Mouse (Mus musculus): ENCODE data around the gene Gm10961.

Gene Gm10961

GRCm38 (mm10) chr3:107630682-107631522 is at the start of gene Gm10961:
Gene Gm10961 (plus strand): TSS chr3:107631322.
- no peak for DNase-seq (ENCODE audit: low spot score)

- DNase-seq (ENCODE audit: low spot score), result no peak
These were observed 48.8 kb upstream of the Gm10961 start for GRCm38 (mm10) chr3:107582130-107582874.

DNA sequence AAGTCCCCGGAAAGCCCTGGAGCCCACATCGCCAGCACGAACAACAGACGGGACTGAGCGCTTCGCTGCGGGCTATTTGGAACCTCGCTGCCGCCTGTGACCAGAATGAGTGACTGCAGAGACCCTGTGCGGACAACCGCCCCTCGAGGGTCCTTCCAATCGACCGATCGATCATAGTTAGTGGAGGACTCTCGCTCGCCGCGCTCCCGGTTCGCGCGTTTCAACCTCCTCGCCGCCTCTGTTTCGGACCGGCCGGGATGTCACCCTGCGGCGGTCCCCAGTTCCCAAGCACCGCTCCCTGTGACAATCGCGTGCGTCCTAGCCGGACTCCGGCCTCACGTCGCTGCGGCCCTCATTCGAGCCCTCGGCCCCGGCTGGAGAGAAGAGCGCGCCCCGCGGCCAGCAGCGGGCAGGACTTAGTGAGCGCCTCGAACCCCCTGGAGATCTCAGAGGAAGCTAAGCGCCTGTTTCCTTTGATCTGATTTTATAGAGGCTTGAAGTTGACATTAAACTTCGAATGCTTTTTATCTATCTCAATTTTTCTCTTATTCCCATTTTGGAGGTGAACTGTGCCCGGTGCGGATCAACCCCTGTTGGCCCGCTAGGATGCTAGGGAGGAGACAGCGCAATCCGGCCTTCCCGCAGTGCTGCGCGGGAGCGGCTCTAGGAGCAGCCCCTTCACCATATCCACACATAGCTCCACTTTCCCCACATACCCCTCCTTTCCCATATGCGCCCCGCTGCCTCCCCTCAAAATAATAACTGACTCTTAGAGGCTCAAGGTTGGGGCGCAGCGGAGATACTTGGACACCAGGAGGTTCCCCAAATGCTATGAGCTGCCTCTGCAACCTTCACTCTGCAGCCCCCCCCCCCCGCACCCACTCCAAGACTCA is 48.0 kb upstream of the Gm10961 start:
- no peak for DNase-seq (ENCODE audit: low spot score)

DNA sequence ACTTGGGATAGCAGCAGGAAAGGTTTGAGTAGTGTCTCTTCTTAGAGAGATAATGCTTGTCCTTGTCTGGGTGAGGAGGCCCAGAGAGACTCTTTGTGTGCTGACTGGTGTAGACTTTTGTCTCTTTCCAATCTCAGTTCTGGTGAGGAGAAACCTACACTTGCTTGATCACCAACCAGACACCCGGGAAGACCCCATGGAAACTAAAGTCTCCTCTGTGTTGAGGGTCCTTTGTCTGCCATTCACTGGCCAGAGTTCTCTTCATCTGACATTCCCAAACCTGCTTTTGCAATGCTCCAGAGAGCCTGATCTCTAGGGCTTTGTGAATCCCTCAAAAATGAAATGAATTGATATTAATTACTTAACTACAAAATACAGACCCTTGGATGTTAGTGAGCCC is 47.2 kb upstream of the Gm10961 start:
- no peak for DNase-seq (ENCODE audit: low spot score)

DNA sequence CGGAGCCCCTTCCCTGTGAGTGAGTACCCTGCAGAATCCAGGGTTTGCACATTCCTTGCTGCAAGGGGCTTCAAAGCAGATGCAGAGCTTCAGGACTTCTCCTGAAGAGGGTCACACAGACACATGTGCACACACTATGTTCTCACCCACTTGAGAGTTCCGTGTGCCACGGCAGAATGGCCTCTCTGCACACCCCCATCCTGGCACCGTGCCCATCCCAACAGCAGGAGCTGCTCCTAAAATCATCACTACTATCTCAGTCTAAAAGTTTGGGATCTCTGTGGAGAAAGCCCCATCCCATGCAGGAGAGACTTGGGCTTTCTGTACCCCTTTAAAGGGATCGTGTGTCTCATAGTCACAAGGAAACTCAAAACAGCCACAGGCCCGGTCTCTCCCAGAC is 44.6 kb upstream of the Gm10961 start:
- no peak for DNase-seq (ENCODE audit: low spot score)

GRCm38 (mm10) chr3:107591612-107592011 is 39.5 kb upstream of the Gm10961 start:
- no peak for DNase-seq (ENCODE audit: low spot score)

- DNase-seq (ENCODE audit: low spot score), result no peak
These were observed 37.5 kb upstream of the Gm10961 start for GRCm38 (mm10) chr3:107593632-107594031.

GRCm38 (mm10) chr3:107594662-107595263 is 36.4 kb upstream of the Gm10961 start, which contains the start of gene Alx3:
Gene Alx3 (plus strand): TSS chr3:107595031.
- no peak for DNase-seq (ENCODE audit: low spot score)

DNA sequence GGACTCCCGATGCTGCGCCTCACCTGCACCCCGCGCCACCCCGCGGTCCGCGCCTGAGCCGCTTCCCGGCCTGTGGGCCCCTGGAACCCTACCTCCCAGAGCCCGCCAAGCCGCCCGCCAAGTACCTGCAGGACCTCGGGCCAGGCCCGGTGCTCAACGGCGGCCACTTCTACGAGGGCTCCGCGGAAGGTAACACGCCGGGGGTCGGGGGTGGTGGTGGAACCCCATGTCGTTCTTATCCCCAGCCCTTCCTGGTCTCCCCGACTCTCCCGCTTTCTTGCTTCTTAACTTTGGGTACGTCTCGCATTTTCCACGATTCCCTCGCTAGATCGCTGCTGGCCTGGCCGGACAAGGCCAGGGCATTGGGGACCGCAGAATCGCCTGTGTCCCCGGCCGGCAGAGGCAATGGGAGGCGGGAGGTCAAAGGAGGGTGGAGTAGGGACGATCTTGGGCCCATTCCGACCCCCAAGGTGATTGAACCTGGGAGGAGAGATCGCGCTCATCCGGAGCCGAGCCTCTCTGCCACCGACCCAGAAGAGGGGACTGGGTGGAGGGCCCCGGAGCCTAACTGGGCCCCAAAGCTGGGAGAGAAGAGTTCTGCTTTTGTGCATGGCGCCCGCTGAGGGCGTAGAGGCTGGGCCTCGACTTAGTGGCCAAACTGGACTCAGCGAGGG is 35.7 kb upstream of the Gm10961 start:
- DNase-seq (ENCODE audit: low spot score), result no peak

- DNase-seq (ENCODE audit: low spot score), result no peak
These were observed 35.1 kb upstream of the Gm10961 start for GRCm38 (mm10) chr3:107595938-107596461.

DNA sequence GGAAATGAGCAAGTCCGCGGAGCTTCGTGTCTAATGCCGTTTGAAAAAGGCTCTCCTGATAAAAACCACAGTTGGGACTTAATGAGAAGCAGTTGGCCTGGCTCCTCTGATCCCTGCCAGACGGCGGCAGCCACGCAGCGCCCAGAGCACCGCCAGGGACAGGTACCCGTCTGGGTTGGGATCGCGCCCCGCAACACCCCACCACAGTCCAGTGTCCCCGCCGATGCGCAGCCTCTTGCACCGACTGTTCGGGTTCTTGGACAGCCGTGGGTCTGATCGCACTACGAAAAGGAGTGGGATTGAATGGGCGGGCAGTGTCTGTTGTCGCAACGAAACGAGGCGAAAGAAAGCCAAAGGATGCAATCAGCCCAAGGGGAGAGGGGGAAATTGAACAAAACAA is 34.6 kb upstream of the Gm10961 start:
- peak; percentile 35 for DNase-seq (ENCODE audit: low spot score)

- DNase-seq (ENCODE audit: low spot score), result no peak
These were observed 34.0 kb upstream of the Gm10961 start for GRCm38 (mm10) chr3:107597134-107597533.

DNA sequence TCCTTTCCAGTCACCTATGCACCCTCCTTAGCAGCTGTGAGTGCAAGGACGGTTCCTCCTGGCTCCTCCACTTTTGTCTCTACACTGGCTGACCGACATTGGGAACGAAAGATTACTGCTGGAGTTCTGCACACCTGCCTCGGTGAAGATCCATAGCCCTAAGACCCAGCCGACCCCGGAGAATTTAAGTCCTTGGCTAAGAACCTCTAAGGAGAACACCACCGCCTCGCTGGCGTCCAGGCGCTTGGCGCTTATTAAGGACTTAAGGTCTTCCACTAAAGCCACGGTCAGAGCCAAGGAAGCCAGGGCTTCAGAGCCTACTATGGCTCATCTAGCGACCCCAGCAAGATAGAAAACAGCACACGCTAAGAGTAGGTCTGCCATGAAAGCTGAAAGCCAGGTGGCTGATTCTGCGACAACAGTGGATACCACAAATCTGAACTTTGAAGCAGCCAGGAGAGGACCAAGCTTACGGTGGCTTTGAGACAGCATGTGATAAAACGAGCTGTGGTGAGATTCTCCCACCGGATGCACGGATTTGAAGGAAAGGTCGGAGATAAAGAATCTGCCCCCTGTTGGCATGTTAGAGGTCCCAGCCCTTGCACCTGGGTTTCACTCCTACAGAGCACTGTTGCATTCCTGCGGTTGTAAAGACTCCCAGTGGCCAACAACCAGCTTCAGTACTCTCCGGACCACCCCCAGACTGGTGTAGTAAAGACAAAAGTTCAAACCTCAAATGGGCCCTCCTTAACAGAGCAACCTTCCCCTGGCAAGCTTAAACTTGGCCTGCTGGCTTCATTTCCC is 33.3 kb upstream of the Gm10961 start:
- no peak for DNase-seq (ENCODE audit: low spot score)

- no peak for DNase-seq (ENCODE audit: low spot score)
These were observed 31.0 kb upstream of the Gm10961 start for GRCm38 (mm10) chr3:107600127-107600526.

GRCm38 (mm10) chr3:107605304-107605703 is 25.8 kb upstream of the Gm10961 start:
- peak; percentile 57 for DNase-seq (ENCODE audit: low spot score)

GRCm38 (mm10) chr3:107607221-107607620 is 23.9 kb upstream of the Gm10961 start:
- DNase-seq (ENCODE audit: low spot score), result no peak

DNA sequence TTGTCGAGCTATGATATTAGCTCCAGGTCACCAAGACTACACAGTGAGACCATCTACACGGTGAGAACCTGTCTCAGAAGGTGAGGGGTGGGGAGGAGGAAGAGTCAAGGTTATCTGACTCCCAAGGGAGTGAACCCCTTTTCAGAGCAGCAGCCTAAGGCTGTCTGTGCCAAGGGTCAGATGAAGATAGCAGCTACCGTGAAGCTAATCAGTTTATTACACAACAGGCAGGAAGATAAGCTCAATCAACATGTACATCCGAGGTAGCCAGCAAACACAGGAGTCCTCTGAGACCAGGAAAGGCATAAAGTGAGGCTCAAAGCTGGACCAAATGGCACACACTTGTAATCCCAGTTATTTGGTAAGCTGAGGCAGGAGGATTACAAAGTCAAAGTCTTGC is 22.3 kb upstream of the Gm10961 start:
- no peak for DNase-seq (ENCODE audit: low spot score)

GRCm38 (mm10) chr3:107609376-107609775 is 21.7 kb upstream of the Gm10961 start:
- no peak for DNase-seq (ENCODE audit: low spot score)

GRCm38 (mm10) chr3:107611394-107611793 is 19.7 kb upstream of the Gm10961 start:
- no peak for DNase-seq (ENCODE audit: low spot score)

GRCm38 (mm10) chr3:107612902-107613525 is 18.1 kb upstream of the Gm10961 start:
- DNase-seq (ENCODE audit: low spot score), result peak; percentile 63
